Mouse (Mus musculus) left cerebral cortex, postnatal 4 days (tissue): Measurements from ENCODE around the gene Tmem135. TPM values are rescaled to one million over a fixed set of nuclear protein-coding genes. Genes with fewer than 3 reads are reported as not detected.

Experiments
- DNase-seq: peaks from one replicate; pipeline ENCODE4 v3.0.0-alpha.2; 2022
- intact Hi-C: fragments of 180-260 bp; cut with DNase I; formaldehyde crosslinking; loops from one replicate; pipeline ENCODE4 v1.15.1; 2025
- total RNA-seq, 2 experiments: library from RNA; stranded (reverse); gene quantifications; 2 replicates each; pipeline ENCODE4 v1.2.3; 2021

Gene Tmem135
- total RNA-seq, 2 experiments from 2014 or later, result 49.4 to 54.6 TPM

GRCm38 (mm10) chr7:89260966-89261365, 143.1 kb downstream of the Tmem135 start:
- intact Hi-C loops, result no loop called here
- DNase-seq, result no peak

GRCm38 (mm10) chr7:89258832-89259231, 145.2 kb downstream of the Tmem135 start:
- intact Hi-C loops, result no loop called here
- DNase-seq, result no peak

- intact Hi-C loops, result no loop called here
- DNase-seq, result no peak
Observed at GRCm38 (mm10) chr7:89257871-89258502, 146.0 kb downstream of the Tmem135 start.

- intact Hi-C loops, result no loop called here
- DNase-seq, result no peak
Observed at GRCm38 (mm10) chr7:89253772-89254171, 150.2 kb downstream of the Tmem135 start.

- DNase-seq, result no peak
- intact Hi-C loops, result no loop called here
Observed at GRCm38 (mm10) chr7:89253317-89253716, 150.7 kb downstream of the Tmem135 start.

GRCm38 (mm10) chr7:89251880-89252453, 152.1 kb downstream of the Tmem135 start:
- intact Hi-C loops, result no loop called here
- no peak for DNase-seq

GRCm38 (mm10) chr7:89248135-89248850, 155.7 kb downstream of the Tmem135 start:
- intact Hi-C loops, result no loop called here
- DNase-seq, result no peak

- DNase-seq, result no peak
- intact Hi-C loops, result no loop called here
Observed at GRCm38 (mm10) chr7:89247012-89247710, 156.9 kb downstream of the Tmem135 start.

- intact Hi-C loops, result no loop called here
Observed at GRCm38 (mm10) chr7:89242565-89242964, 161.5 kb downstream of the Tmem135 start.

GRCm38 (mm10) chr7:89242143-89242542, 161.9 kb downstream of the Tmem135 start:
- intact Hi-C loops, result no loop called here
- DNase-seq, result no peak

More at GRCm38 (mm10) chr7:89242565-89242964, 161.5 kb downstream of the Tmem135 start:
- no peak for DNase-seq

- DNase-seq, result no peak
- intact Hi-C loops, result no loop called here
Observed at GRCm38 (mm10) chr7:89239592-89239991, 164.4 kb downstream of the Tmem135 start.

GRCm38 (mm10) chr7:89236592-89236991, 167.4 kb downstream of the Tmem135 start:
- no peak for DNase-seq
- intact Hi-C loops, result no loop called here

- no peak for DNase-seq
- intact Hi-C loops, result no loop called here
Observed at GRCm38 (mm10) chr7:89235974-89236507, 168.0 kb downstream of the Tmem135 start.

- intact Hi-C loops, result no loop called here
Observed at GRCm38 (mm10) chr7:89232499-89233145, 171.4 kb downstream of the Tmem135 start.

GRCm38 (mm10) chr7:89231200-89231790, 172.7 kb downstream of the Tmem135 start:
- DNase-seq, result peak; percentile 11
- intact Hi-C loops, result no loop called here

More at GRCm38 (mm10) chr7:89232499-89233145, 171.4 kb downstream of the Tmem135 start:
- peak; percentile 11 for DNase-seq

- intact Hi-C loops, result no loop called here
- no peak for DNase-seq
Observed at GRCm38 (mm10) chr7:89222609-89223008, 181.4 kb downstream of the Tmem135 start.

GRCm38 (mm10) chr7:89216628-89217027, 187.4 kb downstream of the Tmem135 start:
- DNase-seq, result no peak

GRCm38 (mm10) chr7:89216118-89216517, 187.9 kb downstream of the Tmem135 start:
- intact Hi-C loops, result no loop called here

More at GRCm38 (mm10) chr7:89216628-89217027, 187.4 kb downstream of the Tmem135 start:
- intact Hi-C loops, result no loop called here

GRCm38 (mm10) chr7:89215714-89216113, 188.3 kb downstream of the Tmem135 start:
- no peak for DNase-seq
- intact Hi-C loops, result no loop called here

More at GRCm38 (mm10) chr7:89216118-89216517, 187.9 kb downstream of the Tmem135 start:
- DNase-seq, result no peak

GRCm38 (mm10) chr7:89210506-89210905, 193.5 kb downstream of the Tmem135 start:
- intact Hi-C loops, result no loop called here
- no peak for DNase-seq
